Mouse (Mus musculus) mature B cell (primary cell): Measurements from ENCODE around the gene Zfp568.
"Not testable (repeated sequence)": the region's sequence is repeated elsewhere in the genome, so short reads cannot be mapped to it uniquely, and the experiment has no call there.

ENCODE experiments used
- in situ Hi-C: fragments of 300-500 bp; cut with MboI; formaldehyde crosslinking; loops from 2 replicates; pipeline ENCODE4 v1.14.3; 2019

The Zfp568 gene

GRCm38 (mm10) chr7:29983690-29984380 is at the start of gene Zfp568:
Gene Zfp568 (plus strand): TSS chr7:29983955.
- in situ Hi-C loops: no loop called here

GRCm38 (mm10) chr7:29938856-29939255 is 44.9 kb upstream of the Zfp568 start:
- in situ Hi-C loops: no loop called here

GRCm38 (mm10) chr7:29941027-29941426 is 42.7 kb upstream of the Zfp568 start:
- in situ Hi-C loops: no loop called here

DNA sequence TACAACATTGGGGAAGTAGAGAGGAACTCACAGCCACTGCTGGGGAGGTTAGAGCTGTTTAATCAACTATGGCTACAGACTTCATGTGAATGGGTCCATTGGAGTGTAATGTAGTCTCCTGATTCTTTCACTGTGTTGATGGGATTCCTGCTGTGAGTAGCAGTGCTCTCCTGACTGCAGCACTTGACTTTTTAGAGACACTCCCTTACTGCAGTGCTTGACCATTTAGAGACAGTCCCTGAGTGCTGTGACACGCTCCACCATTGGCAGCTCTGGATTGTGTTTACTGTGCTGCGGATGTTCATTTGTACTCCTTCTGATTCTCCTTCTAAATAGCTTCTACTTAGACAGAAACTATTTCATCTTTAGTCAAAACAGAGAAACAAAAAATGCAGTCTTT is 41.0 kb upstream of the Zfp568 start:
- in situ Hi-C loops: no loop called here

DNA sequence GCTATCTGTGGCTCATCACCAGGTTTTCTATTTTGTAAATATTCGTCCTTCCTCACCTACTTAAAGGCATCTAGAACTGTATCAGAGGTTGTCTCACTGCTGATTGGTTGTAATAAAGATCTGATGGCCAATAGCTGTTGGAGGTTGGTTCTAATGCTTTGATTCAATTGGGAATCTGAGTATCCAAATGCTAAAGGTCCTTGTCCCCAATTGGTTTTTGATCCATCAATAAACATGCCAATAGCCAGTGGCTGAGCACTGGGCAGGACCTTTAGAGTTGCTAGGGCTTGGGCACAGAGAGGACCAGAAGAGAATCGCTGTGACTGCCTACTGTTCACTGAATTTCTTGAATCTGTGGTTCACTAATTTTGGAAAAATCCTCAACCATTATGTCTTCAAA is 40.0 kb upstream of the Zfp568 start:
- in situ Hi-C loops: no loop called here

GRCm38 (mm10) chr7:29944201-29944600 is 39.6 kb upstream of the Zfp568 start:
- in situ Hi-C loops: no loop called here

GRCm38 (mm10) chr7:29953086-29953485 is 30.7 kb upstream of the Zfp568 start:
- in situ Hi-C loops: no loop called here

- in situ Hi-C loops: no loop called here
These were observed 30.0 kb upstream of the Zfp568 start, which contains the start of gene Zfp74 for GRCm38 (mm10) chr7:29953513-29954401. Gene Zfp74 (minus strand): TSS chr7:29954089.

DNA sequence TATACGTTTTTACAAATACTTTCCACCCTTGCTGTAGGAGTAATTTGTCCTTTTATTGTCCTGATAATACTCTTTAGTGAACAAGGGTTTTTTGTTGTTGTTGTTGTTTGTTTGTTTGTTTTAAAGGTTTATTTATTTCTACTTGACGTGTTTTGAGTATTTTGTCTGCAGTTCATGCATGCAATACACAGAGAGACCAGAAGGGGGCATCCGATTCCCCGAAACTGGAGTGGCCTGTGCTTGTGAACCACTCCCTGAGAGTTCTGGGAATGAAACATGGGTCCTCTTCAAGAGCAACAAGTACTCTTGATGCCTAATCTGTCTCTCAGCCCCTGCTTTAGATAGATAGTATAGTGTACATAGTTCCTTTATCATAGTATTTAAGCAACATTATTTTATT is 29.0 kb upstream of the Zfp568 start:
- in situ Hi-C loops: no loop called here

DNA sequence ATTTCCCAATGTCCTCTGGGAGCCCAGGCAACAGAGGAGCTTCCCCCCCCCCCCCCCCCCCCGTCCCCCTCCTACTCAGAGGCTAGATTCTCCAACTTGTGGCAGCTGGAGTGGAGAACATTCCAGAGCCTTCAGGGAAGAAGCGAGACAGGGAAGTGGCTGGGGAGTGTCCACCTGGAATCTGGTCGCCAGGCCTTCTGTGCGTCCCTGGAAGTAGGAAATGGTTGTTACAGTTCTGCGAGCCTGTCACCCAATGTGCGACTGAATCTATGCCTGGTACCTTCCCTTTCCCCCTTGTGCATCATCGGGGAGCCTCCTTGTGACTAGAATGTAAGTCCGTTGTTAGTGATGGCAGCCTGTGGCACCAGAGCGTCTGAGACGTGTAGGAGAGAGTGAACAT is 27.5 kb upstream of the Zfp568 start:
- in situ Hi-C loops: no loop called here

- in situ Hi-C loops: no loop called here
These were observed 25.5 kb upstream of the Zfp568 start for GRCm38 (mm10) chr7:29958125-29958724.

- in situ Hi-C loops: no loop called here
These were observed 24.8 kb upstream of the Zfp568 start for GRCm38 (mm10) chr7:29959004-29959403.

GRCm38 (mm10) chr7:29965115-29965810 is 18.5 kb upstream of the Zfp568 start:
- in situ Hi-C loops: not testable (repeated sequence)

- in situ Hi-C loops: no loop called here
These were observed 13.1 kb upstream of the Zfp568 start for GRCm38 (mm10) chr7:29970686-29971085.

GRCm38 (mm10) chr7:29980761-29981160 is 3.0 kb upstream of the Zfp568 start:
- in situ Hi-C loops: no loop called here

DNA sequence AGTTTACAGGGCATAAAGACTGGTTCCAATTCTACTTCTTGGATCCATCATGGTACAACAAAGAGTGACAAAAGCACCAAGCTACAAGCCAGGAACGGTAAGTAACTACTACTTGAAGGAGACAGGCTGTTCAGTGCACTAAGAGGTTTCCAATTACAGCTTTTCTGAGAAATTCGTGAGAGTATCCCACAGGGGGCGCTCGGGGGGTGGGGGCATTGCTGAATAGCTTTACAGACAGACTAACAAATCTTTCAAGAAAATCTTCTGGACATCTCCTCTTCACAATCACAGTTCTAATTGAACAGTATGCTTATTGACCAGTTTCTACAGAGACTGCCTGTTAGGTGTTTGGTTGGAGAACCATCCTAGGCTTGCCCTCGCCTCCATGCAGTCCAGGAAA is 2.3 kb upstream of the Zfp568 start:
- in situ Hi-C loops: no loop called here

DNA sequence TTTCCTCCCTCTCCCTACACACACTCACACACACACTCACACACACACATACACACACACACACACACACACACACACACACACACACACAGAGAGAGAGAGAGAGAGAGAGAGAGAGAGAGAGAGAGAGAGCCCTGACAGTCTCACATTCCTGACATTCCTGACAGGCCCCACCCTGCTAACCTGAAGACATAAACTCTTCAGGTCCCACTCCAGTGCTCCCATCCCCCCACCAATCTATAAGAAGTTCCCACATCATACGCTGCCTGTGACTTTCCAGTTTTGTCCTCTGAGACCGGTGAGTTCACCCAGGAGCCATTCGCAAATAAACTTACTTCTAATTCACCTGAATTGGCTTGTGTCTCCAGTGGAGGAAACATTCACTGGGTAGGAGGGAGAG is 1.9 kb upstream of the Zfp568 start:
- in situ Hi-C loops: no loop called here

DNA sequence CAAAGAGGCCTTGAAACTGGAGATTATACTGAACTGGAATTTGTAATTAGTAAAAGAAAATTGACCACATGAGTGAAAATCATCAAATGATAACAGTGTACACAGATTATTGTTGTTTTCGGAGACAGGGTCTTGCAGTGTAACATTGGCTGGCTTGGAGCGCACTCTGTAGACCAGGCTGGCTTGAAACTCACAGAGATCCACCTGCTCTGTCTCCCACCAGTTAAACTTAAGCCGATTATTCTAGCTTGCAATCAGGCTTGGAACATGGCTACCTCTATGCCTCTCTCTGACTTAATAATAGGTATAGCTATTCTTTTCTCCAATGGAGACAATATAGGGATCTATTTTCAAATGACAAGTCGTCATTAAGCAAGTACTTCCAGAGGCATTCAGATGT is 1.4 kb upstream of the Zfp568 start:
- in situ Hi-C loops: no loop called here

DNA sequence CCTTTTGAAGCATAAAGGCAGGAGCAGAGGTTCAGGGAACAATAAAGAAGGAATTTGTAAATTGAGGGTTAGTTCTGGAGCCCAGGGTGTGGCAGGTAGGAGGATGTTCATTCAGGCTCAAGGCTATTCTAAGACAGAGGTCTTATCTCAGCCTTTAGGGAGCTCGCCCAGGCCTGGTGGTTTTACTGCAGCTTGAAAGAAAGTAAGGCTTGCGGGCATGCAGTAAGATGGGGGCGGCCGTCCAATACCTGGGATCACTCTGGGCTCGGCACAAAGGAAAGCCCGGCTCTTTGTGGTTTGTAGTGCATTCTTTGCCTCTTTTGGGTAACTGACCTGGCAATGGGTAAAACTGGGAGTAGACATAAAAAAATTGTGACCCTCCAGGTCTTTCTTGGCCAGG is 824 bp upstream of the Zfp568 start:
- in situ Hi-C loops: no loop called here

- in situ Hi-C loops: no loop called here
These were observed 440 bp upstream of the Zfp568 start for GRCm38 (mm10) chr7:29983340-29983689.

DNA sequence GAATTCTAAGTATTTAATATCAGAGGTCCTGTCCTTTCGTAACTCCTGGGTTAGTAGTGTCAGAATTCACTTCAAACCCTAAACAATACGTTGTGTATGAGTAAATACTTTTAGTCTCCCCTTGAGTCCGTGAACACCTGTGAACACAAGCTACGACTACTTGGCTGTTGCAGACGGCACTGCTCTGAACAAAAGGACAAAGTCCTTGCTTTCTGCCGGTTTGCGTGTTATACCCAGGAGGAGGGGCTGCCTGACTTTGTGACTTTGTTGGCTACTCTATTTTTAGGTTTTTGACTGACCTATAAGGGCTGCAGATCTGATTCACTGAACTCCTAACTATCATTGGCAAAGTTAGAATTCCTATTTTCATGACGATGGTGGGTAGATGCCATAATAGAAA is 2.3 kb downstream of the Zfp568 start:
- in situ Hi-C loops: no loop called here

DNA sequence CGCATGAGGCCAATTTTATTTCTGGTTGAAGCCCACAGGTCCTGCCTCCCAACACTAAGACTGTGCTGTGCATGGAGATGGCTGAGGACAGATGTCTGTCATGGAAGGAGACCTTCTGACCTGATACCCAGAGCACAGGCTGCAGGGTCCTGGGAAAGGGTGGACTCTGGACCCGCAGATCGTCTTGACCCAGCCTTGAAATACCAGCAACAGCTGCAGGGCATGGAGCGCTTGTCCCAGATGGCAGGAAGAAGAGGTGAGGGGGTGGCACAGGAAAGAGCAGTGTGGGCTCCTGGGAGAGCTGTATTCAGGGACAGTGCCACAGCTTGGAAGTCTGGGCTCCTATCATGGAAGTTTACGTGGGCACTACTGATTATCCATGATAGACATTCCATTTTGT is 3.8 kb downstream of the Zfp568 start:
- in situ Hi-C loops: no loop called here
